Mouse (Mus musculus): Measurements from ENCODE around the gene Gm45337.

- TF ChIP-seq CTCF (IDR thresholded peaks at IDR 0.05; ENCODE audit: low read depth), result no peak
- no peak for TF ChIP-seq EP300 (optimal IDR thresholded peaks at IDR 0.05)
Observed at GRCm38 (mm10) chr7:142093696-142094240, 50.6 kb downstream of the Gm45337 start.

Data from stomach, postnatal 0 days (tissue).